Mouse (Mus musculus) embryonic fibroblast, embryonic 13.5 days (primary cell): ENCODE measurements at regions not wholly inside any gene's neighbourhood (a gene's known extent, or its start where the extent isn't known, plus 50 kb on each side); places are given as distances from the start of the nearest gene placed in this dataset.

Experiments used
- H3K27ac ChIP-seq: 2 replicates; pipeline ENCODE4 v1.5.1; 2012; ENCODE audit warnings: low read length, control low read depth, inconsistent platforms; ENCODE audit not compliant: insufficient read depth
- H3K4me1 ChIP-seq: 2 replicates; pipeline ENCODE4 v1.6.1; 2011; ENCODE audit warnings: low read length; ENCODE audit not compliant: control insufficient read depth, insufficient read depth
- H3K4me3 ChIP-seq: 2 replicates; pipeline ENCODE4 v1.5.1; 2011; ENCODE audit warnings: mild to moderate bottlenecking, control low read depth, low read length; ENCODE audit not compliant: insufficient read depth
- CTCF ChIP-seq: IDR thresholded peaks from 2 replicates; pipeline ENCODE4 v1.5.1; 2011; ENCODE audit warnings: mild to moderate bottlenecking, control low read depth, low read length, moderate library complexity, borderline replicate concordance; ENCODE audit not compliant: insufficient read depth
- POLR2A ChIP-seq: IDR thresholded peaks from 2 replicates; pipeline ENCODE4 v1.6.1; 2011; ENCODE audit warnings: low read depth, mild to moderate bottlenecking, control low read depth, low read length, moderate library complexity

GRCm38 (mm10) chr17:45830324-45830723 lies 96.7 kb upstream of the 1600014C23Rik start:
- Histone ChIP-seq H3K27ac (no peak overlapping the region), H3K4me1 (no peaks in the 10 kb centered on the region), H3K4me3 (no peak overlapping the region)
- TF ChIP-seq POLR2A, result no peak
- TF ChIP-seq CTCF, result no peak

GRCm38 (mm10) chr17:45829571-45829970 lies 95.9 kb upstream of the 1600014C23Rik start:
- Histone ChIP-seq H3K4me1 (no peaks in the 10 kb centered on the region), H3K4me3 (no peak overlapping the region), H3K27ac (no peak overlapping the region)
- TF ChIP-seq CTCF (no peak), POLR2A (no peak)

- Histone ChIP-seq H3K4me1 (no peaks in the 10 kb centered on the region), H3K27ac (no peak overlapping the region), H3K4me3 (no peak overlapping the region)
- TF ChIP-seq POLR2A (no peak), CTCF (no peak)
These were observed 95.2 kb upstream of the 1600014C23Rik start for GRCm38 (mm10) chr17:45828843-45829242.

- no peak for TF ChIP-seq POLR2A
- no peak for TF ChIP-seq CTCF
- Histone ChIP-seq H3K4me3 (no peak overlapping the region), H3K27ac (no peak overlapping the region), H3K4me1 (no peaks in the 10 kb centered on the region)
These were observed 94.7 kb upstream of the 1600014C23Rik start for GRCm38 (mm10) chr17:45828284-45828824.

GRCm38 (mm10) chr17:45824977-45825376 lies 91.3 kb upstream of the 1600014C23Rik start:
- no peak overlapping the region for H3K4me3 ChIP-seq
- no peaks in the 10 kb centered on the region for H3K4me1 ChIP-seq
- H3K27ac ChIP-seq, result no peak overlapping the region
- TF ChIP-seq POLR2A (no peak), CTCF (no peak)

- Histone ChIP-seq H3K4me3 (no peak overlapping the region), H3K4me1 (no peaks in the 10 kb centered on the region), H3K27ac (no peak overlapping the region)
- no peak for TF ChIP-seq POLR2A
- no peak for TF ChIP-seq CTCF
These were observed 89.9 kb upstream of the 1600014C23Rik start for GRCm38 (mm10) chr17:45823501-45823900.

- Histone ChIP-seq H3K4me3 (no peak overlapping the region), H3K27ac (no peak overlapping the region), H3K4me1 (no peaks in the 10 kb centered on the region)
- TF ChIP-seq POLR2A, result no peak
- no peak for TF ChIP-seq CTCF
These were observed 88.8 kb upstream of the 1600014C23Rik start for GRCm38 (mm10) chr17:45822427-45822826.

GRCm38 (mm10) chr17:45821356-45821755 lies 87.7 kb upstream of the 1600014C23Rik start:
- no peak overlapping the region for H3K27ac ChIP-seq
- H3K4me1 ChIP-seq, result no peaks in the 10 kb centered on the region
- TF ChIP-seq CTCF (no peak), POLR2A (no peak)
- H3K4me3 ChIP-seq, result no peak overlapping the region

GRCm38 (mm10) chr17:45819143-45819542 lies 85.5 kb upstream of the 1600014C23Rik start:
- no peak for TF ChIP-seq CTCF
- TF ChIP-seq POLR2A, result no peak
- H3K4me3 ChIP-seq, result no peak overlapping the region
- H3K4me1 ChIP-seq, result no peaks in the 10 kb centered on the region
- no peak overlapping the region for H3K27ac ChIP-seq

- Histone ChIP-seq H3K4me3 (no peak overlapping the region), H3K27ac (no peak overlapping the region), H3K4me1 (no peaks in the 10 kb centered on the region)
- TF ChIP-seq POLR2A, result no peak
- no peak for TF ChIP-seq CTCF
These were observed 82.9 kb upstream of the 1600014C23Rik start for GRCm38 (mm10) chr17:45816566-45816965.

- Histone ChIP-seq H3K27ac (no peak overlapping the region), H3K4me1 (no peaks in the 10 kb centered on the region), H3K4me3 (no peak overlapping the region)
- TF ChIP-seq CTCF, result no peak
- no peak for TF ChIP-seq POLR2A
These were observed 82.2 kb upstream of the 1600014C23Rik start for GRCm38 (mm10) chr17:45815833-45816232.
